Mouse (Mus musculus): Measurements from ENCODE around the gene Tsnaxip1. TPM values are rescaled to one million over a fixed set of nuclear protein-coding genes. Genes with fewer than 3 reads are reported as not detected.

The Tsnaxip1 gene
- 0.51 and 1.8 TPM in 2 replicates for polyA plus RNA-seq (2016; fragmentation: Nextera tagmentation; extraction: Ambion mirVana)

GRCm38 (mm10) chr8:105826861-105827848 is at the start of gene Tsnaxip1, which contains the start of gene Ranbp10:
Gene Tsnaxip1, plus strand, starts transcription at chr8:105827731.
Gene Ranbp10, minus strand, starts transcription at chr8:105827350.
- Histone ChIP-seq H3K36me3 (peaks cover 38% of the 10 kb centered on the region), H3K27ac (peak within 1 kb of the TSS; percentile 91), H3K4me3 (peak within 1 kb of the TSS; percentile 80), H3K27me3 (ENCODE audit: insufficient read depth, poor library complexity, severe bottlenecking) (no peaks in the 10 kb centered on the region), H3K9me3 (no peaks in the 10 kb centered on the region), H3K4me1 (replicated peaks) (peaks cover 19% of the 10 kb centered on the region)
- WGBS = under 1% methylated on average over 52 of the region's 52 CpGs
- peak; percentile 96 for DNase-seq (ENCODE audit: low spot score)

DNA sequence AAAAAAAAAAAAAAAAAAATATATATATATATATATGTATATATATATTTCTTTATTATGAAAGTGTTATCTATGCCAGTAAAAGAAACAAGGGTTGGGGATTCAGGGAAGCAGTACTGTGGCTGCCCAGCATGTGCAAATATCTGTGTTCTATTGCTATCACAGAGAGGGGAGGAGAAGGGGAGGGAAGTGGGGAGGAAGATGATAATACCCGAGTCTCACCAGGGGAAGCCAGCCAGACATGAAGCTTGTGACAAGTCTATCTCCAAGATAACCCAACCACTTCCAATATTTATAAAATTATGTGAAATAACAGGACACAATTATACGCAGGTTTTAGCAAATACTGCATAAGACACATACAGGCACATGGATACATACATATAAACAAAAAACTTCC is 49.7 kb upstream of the Tsnaxip1 start:
- H3K27ac ChIP-seq = no peak overlapping the region
- 88% methylated on average over 2 of the region's 2 CpGs for WGBS
- H3K9me3 ChIP-seq = no peaks in the 10 kb centered on the region
- H3K27me3 ChIP-seq (ENCODE audit: insufficient read depth, poor library complexity, severe bottlenecking) = no peaks in the 10 kb centered on the region
- H3K4me1 ChIP-seq (replicated peaks) = no peaks in the 10 kb centered on the region
- no peak for DNase-seq (ENCODE audit: low spot score)
- peaks cover 99% of the 10 kb centered on the region for H3K36me3 ChIP-seq
- H3K4me3 ChIP-seq = no peak overlapping the region

DNA sequence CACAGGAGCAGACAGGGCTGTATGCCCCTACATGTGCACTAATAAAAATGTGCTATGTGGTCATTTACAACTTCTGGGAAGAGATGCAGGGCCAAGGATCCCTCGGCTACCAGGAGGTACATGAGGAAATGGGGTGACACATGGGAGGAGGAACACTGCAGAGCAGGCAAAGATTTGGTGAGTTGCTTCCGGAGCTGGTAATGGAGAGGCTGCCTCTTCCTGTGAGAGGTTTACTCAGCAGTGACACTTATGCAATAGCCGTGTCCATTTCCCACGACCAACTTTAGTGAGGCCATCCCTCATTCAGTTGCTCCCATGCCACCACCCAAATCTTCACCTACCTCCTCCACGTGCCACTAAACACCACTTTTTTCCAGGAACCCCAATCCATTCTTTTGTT is 47.2 kb upstream of the Tsnaxip1 start:
- WGBS = 93% methylated on average over 5 of the region's 5 CpGs
- DNase-seq (ENCODE audit: low spot score) = no peak
- H3K27me3 ChIP-seq (ENCODE audit: insufficient read depth, poor library complexity, severe bottlenecking) = no peaks in the 10 kb centered on the region
- no peaks in the 10 kb centered on the region for H3K9me3 ChIP-seq
- no peak overlapping the region for H3K4me3 ChIP-seq
- H3K27ac ChIP-seq = no peak overlapping the region
- H3K36me3 ChIP-seq = peaks cover 96% of the 10 kb centered on the region
- no peaks in the 10 kb centered on the region for H3K4me1 ChIP-seq (replicated peaks)

DNA sequence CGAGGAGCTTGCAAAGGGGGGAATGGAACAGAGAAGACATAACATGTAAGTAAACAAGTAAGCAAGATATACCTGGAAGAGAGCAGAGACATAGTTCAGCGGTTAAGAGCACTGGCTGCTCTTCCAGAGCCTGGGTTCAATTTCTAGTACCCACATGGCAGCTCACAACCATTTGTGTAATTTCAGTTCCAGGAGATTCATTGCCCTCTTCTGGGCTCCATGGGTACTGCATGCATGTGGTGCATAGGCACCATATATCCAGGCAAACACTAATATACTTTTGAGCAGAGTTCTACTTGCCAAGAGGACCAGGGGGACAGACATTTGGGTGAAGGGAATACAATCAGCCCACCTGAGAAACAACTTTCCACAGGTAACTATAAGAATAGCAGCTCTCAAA is 39.3 kb upstream of the Tsnaxip1 start:
- 88% methylated on average over 2 of the region's 2 CpGs for WGBS
- H3K4me1 ChIP-seq (replicated peaks) = peaks cover 7% of the 10 kb centered on the region; the same call in 1 of the 2 replicates
- H3K27me3 ChIP-seq (ENCODE audit: insufficient read depth, poor library complexity, severe bottlenecking) = no peaks in the 10 kb centered on the region
- DNase-seq (ENCODE audit: low spot score) = peak; percentile 65
- no peak overlapping the region for H3K4me3 ChIP-seq
- H3K36me3 ChIP-seq = peaks cover 50% of the 10 kb centered on the region
- H3K27ac ChIP-seq = no peak overlapping the region
- H3K9me3 ChIP-seq = no peaks in the 10 kb centered on the region

DNA sequence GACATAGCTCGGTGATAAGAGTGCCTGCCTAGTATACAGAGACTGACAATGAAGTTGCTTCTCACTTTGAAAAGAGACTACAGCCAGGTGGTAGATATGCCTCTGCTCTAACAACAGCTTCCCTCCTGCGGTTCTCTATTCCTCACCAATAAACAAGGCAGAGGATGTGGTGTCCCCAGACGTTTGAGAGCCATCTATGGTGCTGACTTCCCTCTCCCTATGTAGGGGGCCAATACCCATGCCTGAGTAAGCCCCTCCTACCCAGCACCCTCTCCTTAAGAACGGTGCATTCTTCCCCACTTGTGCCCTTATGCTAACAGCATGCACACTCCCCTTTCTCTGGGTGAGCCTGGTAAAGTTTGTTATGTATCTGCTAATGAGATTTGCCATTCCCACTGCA is 38.6 kb upstream of the Tsnaxip1 start:
- Histone ChIP-seq H3K4me3 (no peak overlapping the region), H3K27me3 (ENCODE audit: insufficient read depth, poor library complexity, severe bottlenecking) (no peaks in the 10 kb centered on the region), H3K9me3 (no peaks in the 10 kb centered on the region), H3K4me1 (replicated peaks) (peaks cover 7% of the 10 kb centered on the region; the same call in 1 of the 2 replicates), H3K36me3 (peaks cover 44% of the 10 kb centered on the region), H3K27ac (no peak overlapping the region)
- DNase-seq (ENCODE audit: low spot score) = no peak
- 60% methylated on average over 4 of the region's 4 CpGs for WGBS

- Histone ChIP-seq H3K9me3 (no peaks in the 10 kb centered on the region), H3K27ac (no peak overlapping the region), H3K36me3 (peaks cover 39% of the 10 kb centered on the region), H3K4me3 (no peak overlapping the region), H3K4me1 (replicated peaks) (peaks cover 7% of the 10 kb centered on the region; the same call in 1 of the 2 replicates), H3K27me3 (ENCODE audit: insufficient read depth, poor library complexity, severe bottlenecking) (no peaks in the 10 kb centered on the region)
- DNase-seq (ENCODE audit: low spot score) = no peak
These were observed 37.9 kb upstream of the Tsnaxip1 start for GRCm38 (mm10) chr8:105789626-105790025.

- no peaks in the 10 kb centered on the region for H3K4me1 ChIP-seq (replicated peaks)
- no peaks in the 10 kb centered on the region for H3K9me3 ChIP-seq
- H3K4me3 ChIP-seq = no peak overlapping the region
- no peaks in the 10 kb centered on the region for H3K27me3 ChIP-seq (ENCODE audit: insufficient read depth, poor library complexity, severe bottlenecking)
- H3K27ac ChIP-seq = no peak overlapping the region
- peaks cover 27% of the 10 kb centered on the region for H3K36me3 ChIP-seq
- WGBS = 88% methylated on average over 1 of the region's 1 CpGs
- no peak for DNase-seq (ENCODE audit: low spot score)
These were observed 34.2 kb upstream of the Tsnaxip1 start for GRCm38 (mm10) chr8:105793331-105793730.

- H3K36me3 ChIP-seq = peaks cover 31% of the 10 kb centered on the region
- WGBS = 85% methylated on average over 3 of the region's 3 CpGs
- H3K9me3 ChIP-seq = no peaks in the 10 kb centered on the region
- H3K27me3 ChIP-seq (ENCODE audit: insufficient read depth, poor library complexity, severe bottlenecking) = no peaks in the 10 kb centered on the region
- no peak overlapping the region for H3K4me3 ChIP-seq
- H3K27ac ChIP-seq = no peak overlapping the region
- 0 out of 2 replicates have a peak, but pooled peaks cover under 1% of the 10 kb centered on the region for H3K4me1 ChIP-seq (replicated peaks)
- no peak for DNase-seq (ENCODE audit: low spot score)
These were observed 33.4 kb upstream of the Tsnaxip1 start for GRCm38 (mm10) chr8:105794009-105794598.

- H3K4me3 ChIP-seq = no peak overlapping the region
- H3K27ac ChIP-seq = no peak overlapping the region
- H3K4me1 ChIP-seq (replicated peaks) = 0 out of 2 replicates have a peak, but pooled peaks cover 5% of the 10 kb centered on the region
- WGBS = 98% methylated on average over 1 of the region's 1 CpGs
- no peaks in the 10 kb centered on the region for H3K9me3 ChIP-seq
- no peaks in the 10 kb centered on the region for H3K27me3 ChIP-seq (ENCODE audit: insufficient read depth, poor library complexity, severe bottlenecking)
- peaks cover 38% of the 10 kb centered on the region for H3K36me3 ChIP-seq
- DNase-seq (ENCODE audit: low spot score) = no peak
These were observed 31.7 kb upstream of the Tsnaxip1 start for GRCm38 (mm10) chr8:105795785-105796184.

- Histone ChIP-seq H3K36me3 (peaks cover 42% of the 10 kb centered on the region), H3K4me1 (replicated peaks) (0 out of 2 replicates have a peak, but pooled peaks cover 5% of the 10 kb centered on the region), H3K4me3 (no peak overlapping the region), H3K27ac (0 out of 2 replicates have a peak overlapping the region, but pooled peaks have one; percentile 16), H3K9me3 (no peaks in the 10 kb centered on the region), H3K27me3 (ENCODE audit: insufficient read depth, poor library complexity, severe bottlenecking) (no peaks in the 10 kb centered on the region)
- 92% methylated on average over 5 of the region's 5 CpGs for WGBS
- DNase-seq (ENCODE audit: low spot score) = no peak
These were observed 29.1 kb upstream of the Tsnaxip1 start for GRCm38 (mm10) chr8:105798408-105798807.

GRCm38 (mm10) chr8:105799091-105799812 is 28.3 kb upstream of the Tsnaxip1 start:
- Histone ChIP-seq H3K36me3 (peaks cover 48% of the 10 kb centered on the region), H3K27me3 (ENCODE audit: insufficient read depth, poor library complexity, severe bottlenecking) (no peaks in the 10 kb centered on the region), H3K27ac (0 out of 2 replicates have a peak overlapping the region, but pooled peaks have one; percentile 23), H3K4me1 (replicated peaks) (0 out of 2 replicates have a peak, but pooled peaks cover 5% of the 10 kb centered on the region), H3K4me3 (no peak overlapping the region), H3K9me3 (no peaks in the 10 kb centered on the region)
- 82% methylated on average over 8 of the region's 8 CpGs for WGBS
- DNase-seq (ENCODE audit: low spot score) = no peak

DNA sequence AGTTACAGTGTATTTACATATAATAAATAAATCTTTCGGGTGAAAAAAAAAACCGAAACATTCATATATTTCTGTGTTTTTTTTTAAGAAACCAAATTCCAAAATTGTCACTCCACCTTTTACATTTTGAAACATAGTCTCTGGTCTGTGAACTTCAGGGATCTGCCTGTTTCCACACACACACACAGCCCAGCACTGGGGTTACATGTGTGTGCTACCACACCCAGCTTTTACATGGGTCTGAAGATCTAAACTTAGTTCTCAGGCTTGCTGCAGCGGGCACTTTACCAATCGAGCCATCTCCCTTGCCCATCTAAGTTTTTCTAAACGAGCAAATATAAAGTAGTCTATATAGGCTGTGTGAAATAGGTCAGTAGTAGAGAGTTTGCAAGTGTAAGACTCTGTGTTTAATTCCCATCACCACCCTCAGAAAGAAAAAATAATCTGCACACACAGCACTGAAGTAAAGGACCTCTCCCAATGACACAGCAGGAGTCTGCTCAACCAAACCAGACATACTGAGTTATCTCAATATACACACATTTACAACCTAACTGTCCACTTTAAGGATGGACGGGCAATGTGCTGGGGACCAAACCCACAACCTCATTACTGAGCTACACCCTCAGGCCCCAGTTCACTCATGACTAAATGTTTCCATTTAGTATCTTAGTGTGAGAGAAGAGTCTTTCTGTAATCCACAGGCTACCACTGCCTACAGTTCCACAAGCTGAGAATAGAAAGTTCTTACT is 26.2 kb upstream of the Tsnaxip1 start:
- DNase-seq (ENCODE audit: low spot score) = no peak
- Histone ChIP-seq H3K4me3 (no peak overlapping the region), H3K27ac (no peak overlapping the region), H3K36me3 (peaks cover 53% of the 10 kb centered on the region), H3K9me3 (no peaks in the 10 kb centered on the region), H3K4me1 (replicated peaks) (0 out of 2 replicates have a peak, but pooled peaks cover 5% of the 10 kb centered on the region), H3K27me3 (ENCODE audit: insufficient read depth, poor library complexity, severe bottlenecking) (no peaks in the 10 kb centered on the region)
- 92% methylated on average over 6 of the region's 6 CpGs for WGBS
